Mouse (Mus musculus): ENCODE measurements around the gene Prr14. TPM values are rescaled to one million over a fixed set of nuclear protein-coding genes. Genes with fewer than 3 reads are reported as not detected.
"Not testable (repeated sequence)": the region's sequence is repeated elsewhere in the genome, so short reads cannot be mapped to it uniquely, and the experiment has no call there.

Gene Prr14
- 10 to 100 TPM; 44.3 to 48.3 TPM for total RNA-seq (2021)
- long read RNA-seq, experiment 1, transcript Prr14-201 (11 exons, 2,402 nt) = major isoform, 6 of 31 reads
- long read RNA-seq, experiment 1, partial matches to known transcripts = 14 of 31 reads
- long read RNA-seq, experiment 1, other reads (novel, unspliced or antisense) = 10 of 31 reads
- long read RNA-seq, experiment 2, partial matches to known transcripts = 2 of 8 reads
- long read RNA-seq, experiment 2, other reads (novel, unspliced or antisense) = 2 of 8 reads

DNA sequence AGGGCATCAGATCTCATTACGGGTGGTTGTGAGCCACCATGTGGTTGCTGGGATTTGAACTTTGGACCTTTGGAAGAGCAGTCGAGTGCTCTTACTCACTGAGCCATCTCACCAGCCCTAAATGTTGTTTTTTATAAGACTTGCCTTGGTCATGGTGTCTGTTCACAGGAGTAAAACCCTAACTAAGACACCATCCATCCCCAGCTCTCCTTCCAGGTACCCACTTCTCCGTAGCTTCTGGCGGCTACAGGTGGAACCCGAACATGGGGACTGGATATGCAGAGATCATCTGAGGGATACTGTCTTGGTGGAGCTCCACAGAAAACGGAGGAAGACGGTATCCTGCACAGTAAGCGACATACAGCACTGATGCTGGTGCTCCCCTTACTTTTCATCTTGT lies at the start of gene Prr14:
Prr14 (plus strand) TSS at position 301 of the 400 bp plus-strand sequence.
- not testable (repeated sequence) for DNase-seq

DNA sequence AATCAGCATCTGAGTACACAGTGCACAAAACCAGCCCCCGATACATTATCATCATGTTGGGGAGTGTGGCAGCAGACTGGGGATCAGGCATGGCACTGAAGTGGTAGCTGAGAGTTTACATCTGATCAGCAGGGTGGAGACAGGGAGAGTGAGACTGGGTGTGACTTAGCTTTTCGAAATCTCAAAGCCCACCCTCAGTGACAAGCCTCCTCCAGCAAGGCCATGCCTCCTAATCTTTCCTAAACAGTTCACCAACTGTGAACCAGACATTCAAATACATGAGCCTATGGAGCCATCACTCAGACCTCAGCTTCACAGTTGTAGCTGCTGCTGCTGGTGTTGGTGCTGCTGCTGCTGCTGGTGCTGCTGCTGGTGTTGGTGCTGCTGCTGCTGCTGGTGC lies 48.0 kb upstream of the Prr14 start:
- DNase-seq = no peak

DNA sequence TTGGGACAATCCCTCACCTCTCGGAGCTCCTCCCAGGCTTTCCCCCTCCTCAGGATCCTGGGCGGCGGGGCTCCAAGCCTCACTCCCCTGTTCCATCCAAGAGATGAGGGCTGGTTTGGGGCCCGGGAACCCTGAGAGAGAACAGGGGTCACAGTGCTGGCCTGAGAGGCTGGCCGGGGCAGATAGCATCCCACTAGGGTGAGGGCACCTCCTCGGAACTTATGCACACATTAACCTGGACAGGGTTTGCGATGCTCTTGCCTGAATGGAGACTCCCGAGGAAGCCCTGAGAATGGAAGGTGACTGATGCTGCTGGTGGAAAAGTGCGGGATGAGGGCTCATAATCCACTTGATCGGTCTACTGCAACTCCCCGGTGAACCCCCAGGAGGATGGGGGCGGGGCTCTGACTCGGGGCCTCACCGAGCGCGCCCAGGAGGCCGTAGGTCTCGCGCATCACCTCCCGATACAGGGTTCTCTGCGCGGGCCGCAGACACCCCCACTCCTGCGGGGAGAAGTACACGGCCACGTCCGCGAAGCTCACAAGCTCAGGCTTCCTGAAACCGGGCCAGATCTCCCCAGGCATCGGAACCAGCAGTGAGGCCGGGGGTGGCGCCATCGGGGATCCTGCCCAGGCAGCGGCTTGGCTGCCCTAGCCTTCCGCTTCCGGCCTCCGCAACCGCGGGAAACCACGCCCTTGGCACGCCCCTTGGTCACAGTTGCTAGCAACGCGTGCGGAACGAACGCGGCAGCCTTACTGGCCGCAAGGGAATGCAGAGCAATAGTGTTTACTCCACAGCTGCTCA lies 37.8 kb upstream of the Prr14 start, which contains the start of gene Zfp688:
Zfp688 (minus strand) TSS at position 681 of the 804 bp plus-strand sequence.
- DNase-seq = peak; percentile 98 to 99

DNA sequence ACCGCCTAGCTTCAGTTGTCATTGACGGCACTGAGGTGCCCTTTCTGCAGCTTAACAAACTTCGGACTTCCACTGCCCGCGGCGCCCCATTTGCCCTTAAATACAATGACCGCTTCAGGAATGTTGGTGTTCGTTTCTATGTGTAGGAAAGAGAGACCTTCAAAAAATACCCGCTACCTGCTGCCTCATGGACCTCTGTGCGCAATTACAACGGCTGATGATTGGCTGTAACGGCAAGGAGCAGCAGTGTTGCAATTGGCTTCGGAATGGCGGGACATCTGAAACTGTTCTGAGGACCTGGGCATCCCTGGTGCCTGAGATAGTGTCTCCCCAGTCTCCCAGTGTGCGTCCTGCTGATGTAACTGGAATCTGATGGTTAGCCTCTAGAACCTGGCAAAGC lies 37.2 kb upstream of the Prr14 start:
- DNase-seq = peak; percentile 49 to 59

DNA sequence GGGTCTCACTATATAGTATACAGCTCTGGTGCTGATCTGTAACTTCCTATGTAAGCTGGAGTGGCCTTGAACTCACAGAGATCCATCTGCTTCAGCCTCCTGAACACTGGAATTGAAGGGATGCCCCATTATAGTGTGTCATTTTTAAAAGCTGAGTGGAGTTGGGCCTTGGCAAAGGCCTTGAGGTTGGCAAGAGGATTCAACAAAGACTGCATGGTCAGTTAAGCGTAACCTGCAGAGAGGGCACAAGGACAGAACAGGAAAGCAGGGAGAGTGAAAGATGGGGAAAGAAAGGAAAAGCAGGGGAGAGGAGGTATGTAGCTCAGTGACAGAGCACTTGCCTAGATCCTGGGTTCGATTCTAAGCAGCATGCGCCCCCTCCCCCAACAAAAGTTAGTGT lies 34.1 kb upstream of the Prr14 start:
- no peak for DNase-seq

DNA sequence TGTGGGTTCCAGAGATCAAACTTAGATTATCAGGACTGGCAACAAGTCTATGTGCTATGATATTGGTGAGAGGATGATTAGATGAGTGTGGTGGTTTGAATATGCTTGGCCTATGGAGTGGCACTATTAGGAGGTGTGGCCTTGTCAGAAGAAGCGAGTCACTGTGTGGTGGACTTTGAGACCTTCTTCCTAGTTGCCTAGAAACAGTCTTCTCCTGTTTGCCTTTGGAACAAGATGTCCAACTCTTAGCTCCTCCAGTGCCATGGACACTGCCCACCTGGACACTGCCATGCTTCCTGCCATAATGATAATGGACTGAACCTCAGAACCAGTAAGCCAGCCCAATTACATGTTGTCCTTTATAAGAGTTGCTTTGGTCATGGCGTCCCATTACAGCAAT lies 33.5 kb upstream of the Prr14 start:
- no peak for DNase-seq

DNA sequence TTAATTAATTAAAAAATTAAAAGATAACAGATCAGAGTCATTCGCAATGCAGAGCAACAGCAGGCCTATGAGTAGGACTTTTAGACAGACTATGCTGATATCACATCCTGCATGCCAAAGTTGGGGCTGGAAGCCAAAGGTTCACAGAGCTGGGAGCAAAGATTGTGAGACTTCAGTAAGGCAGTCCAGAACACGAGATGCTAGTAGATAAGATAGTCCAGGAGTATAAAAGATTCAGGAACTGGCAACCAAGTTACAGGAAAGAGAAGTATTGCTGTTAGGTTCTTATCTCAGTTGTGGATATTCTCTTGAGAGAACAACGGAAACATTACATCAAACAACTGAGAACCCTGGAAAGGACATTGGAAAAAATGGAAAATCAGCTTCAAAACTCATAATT lies 33.1 kb upstream of the Prr14 start:
- DNase-seq = no peak

DNA sequence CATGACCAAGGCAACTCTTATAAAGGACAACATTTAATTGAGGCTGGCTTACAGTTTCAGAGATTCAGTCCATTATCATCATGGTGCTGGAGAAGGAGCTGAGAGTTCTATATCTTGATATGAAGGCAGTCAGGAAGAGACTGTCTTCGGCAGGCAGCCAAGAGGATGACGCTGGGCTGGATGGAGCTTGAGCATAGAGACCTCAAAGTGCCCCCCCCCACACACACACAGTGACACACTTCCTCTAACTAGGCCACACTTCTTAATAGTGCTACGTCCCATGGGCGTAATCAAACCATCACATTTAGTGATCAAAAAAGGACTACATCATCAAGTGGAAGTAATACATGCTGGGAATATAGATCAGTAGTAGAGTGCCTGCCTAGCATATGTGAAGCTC lies 24.2 kb upstream of the Prr14 start:
- DNase-seq = no peak

DNA sequence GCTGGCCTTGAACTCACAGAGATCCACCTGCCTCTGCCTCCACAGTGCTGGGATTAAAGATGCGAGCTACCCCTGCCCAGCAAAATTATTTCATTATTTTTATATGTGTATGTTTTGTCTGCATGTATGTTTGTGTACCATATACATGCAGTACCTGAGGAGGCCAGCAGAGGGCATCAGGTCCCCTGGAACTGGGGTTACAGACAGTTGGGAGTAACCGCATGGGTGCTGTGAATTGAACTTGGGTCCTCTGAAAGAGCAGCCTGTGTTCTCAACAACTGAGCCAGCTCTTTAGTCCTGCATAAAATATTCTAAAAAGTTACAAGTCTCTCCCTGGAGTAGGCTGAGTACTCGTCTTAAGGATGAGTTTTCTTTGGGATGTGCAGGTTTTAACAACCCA lies 21.7 kb upstream of the Prr14 start:
- no peak for DNase-seq

DNA sequence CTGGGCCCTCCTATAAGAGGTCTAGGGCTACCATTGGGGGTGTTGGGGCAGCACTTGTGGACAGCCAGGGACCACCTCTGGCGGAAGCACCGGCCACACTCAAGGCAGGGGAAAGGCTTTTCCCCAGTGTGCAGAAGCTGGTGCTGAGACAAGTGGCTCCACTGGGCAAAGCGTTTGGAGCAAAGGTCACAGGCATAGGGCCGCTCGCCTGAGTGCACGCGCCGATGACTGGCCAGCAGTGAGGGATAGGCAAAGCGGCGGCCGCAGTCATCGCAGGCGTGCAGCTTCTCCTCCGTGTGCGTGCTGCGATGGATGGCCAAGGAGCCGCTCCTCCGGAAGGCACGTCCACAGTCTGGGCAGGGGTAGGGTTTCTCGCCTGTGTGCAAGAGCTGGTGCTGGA lies 15.4 kb upstream of the Prr14 start:
- no peak for DNase-seq

DNA sequence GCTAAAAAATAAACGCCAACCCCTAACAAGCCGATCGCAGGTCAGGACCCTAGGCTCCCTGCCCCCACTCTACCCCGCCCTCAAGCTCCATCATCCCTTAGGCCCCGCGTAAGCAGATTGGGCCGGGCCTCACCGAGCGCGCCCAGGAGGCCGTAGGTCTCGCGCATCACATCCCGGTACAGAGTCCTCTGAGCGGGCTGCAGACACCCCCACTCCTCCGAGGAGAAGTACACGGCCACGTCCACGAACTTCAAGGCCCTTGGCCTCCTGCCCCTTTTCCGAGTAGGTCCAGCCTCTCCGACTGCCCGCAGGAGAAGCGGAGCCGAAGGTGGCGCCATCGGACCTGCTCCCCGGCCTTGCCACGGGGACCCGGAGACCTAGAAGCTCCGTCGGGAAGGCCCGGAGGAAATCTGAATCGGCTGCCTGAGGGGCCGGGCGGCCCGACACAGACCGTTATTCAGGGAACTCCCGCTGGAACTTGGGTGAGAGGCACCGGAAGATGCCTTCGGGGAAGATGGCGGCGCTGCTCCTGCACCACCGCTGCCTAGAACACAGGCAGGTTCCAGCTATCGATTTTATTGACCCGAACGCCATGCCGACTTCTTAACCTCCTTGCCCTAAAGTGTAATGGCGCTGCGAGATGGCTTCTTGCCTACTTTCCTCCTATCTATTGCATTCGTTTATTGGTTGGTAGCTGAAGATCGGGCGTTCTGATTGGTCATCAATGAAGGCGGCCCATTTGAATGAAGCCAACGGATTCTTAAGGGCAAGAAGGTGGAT lies 10.7 kb upstream of the Prr14 start, which contains the start of gene Zfp689:
Zfp689 (minus strand) TSS at position 638 of the 780 bp plus-strand sequence.
- DNase-seq = peak; percentile 90

DNA sequence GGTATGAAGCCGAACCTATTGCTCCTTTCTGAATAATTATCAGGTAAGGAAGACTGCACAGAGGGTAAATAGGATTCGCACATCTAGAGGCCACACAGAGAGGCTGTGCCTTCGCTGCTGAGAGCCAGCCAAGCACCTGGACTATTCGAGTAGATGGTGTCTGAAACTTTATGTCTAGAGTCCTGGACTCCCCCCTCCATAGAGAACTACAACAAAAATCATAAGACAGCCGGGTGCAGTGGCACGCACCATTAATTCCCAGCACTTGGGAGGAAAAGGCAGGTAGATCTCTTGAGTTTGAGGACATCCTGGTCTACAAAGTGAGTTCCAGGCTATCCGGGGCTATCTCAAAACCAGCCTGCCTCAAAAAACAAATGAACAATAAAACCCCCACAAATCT lies 9.4 kb upstream of the Prr14 start:
- no peak for DNase-seq

DNA sequence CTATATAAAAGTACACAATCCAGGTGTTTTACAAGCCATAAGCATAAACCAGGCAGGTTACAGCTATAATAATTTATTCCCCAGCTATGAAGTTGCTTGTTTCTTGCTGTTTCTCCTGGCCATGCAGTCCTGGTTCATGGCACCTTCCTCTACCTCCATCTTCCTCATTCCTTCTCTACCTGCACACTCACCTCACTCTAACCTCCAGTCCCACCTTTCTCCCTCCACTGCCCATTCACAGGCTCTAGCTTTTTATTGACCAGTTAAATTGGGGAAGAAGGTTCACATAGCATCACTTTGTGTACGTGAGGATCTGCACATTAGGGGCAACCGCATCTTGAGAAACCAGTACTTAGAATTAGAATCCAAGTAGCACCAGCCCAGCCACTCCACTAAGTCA lies 6.4 kb upstream of the Prr14 start:
- no peak for DNase-seq

DNA sequence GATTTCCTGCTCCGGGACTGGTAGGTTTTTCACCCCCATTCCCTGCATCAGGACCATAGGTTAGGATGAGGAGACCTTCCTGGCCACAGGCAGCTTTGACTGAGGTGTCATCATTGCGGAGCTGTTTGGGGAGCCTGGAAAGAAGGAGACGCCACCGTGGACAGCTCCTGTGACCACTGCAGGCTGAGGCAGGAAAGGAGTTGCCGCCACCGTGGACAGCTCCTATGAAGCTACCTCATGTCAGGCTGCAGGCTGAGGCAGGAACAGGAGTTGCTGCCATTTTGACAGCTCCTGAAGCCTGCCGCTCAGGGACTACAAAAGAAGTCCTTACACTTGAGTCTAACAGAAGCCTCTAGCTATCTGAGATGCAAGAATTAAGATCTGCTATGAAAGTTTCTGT lies 4.5 kb upstream of the Prr14 start:
- no peak for DNase-seq

DNA sequence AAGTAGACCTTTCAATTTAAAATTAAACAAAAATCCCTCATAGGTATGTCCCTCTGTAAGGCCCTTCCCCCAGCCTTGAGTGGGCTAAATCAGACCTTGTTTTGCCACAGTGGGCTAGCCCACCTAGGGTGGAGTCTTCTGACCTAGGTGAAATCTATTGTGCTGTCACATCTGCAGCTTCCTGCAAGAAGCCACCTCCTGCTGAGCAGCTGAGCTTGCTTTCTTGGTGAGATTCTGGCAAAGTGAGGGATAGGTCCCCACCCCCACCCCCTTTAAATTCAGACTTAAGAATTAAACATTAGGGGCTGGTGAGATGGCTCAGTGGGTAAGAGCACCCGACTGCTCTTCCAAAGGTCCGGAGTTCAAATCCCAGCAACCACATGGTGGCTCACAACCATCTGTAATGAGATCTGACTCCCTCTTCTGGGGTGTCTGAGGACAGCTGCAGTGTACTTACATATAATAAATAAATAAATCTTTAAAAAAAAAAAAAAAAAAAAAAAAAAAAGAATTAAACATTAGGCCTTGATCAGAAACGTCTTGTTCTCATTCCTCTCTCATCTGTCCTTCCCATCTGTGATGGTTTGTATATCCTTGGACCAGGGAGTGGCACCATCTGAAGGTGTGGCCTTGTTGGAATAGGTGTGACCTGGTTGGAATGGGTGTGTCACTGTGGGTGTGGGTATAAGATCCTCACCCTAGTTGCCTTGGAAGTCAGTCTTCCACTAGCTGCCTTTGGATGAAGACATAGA lies 864 bp upstream of the Prr14 start:
- DNase-seq = not testable (repeated sequence)

DNA sequence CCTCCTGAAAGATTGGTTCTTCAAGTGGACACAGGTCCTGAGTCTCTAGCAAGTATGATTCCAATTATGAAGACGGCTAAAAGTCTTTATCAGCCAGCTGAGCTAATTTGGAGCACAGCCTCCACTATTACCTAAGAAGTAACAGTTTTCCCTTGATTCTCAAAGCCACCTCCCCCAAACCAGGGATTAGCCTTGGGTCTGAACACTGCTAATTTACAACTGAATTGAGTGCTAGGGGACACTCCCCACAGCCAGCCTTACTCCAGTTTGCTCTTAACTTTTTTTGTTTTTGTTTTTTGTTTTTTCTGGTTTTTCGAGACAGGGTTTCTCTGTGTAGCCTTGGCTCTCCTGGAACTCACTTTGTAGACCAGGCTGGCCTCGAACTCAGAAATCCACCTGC lies 5.8 kb downstream of the Prr14 start:
- no peak for DNase-seq

DNA sequence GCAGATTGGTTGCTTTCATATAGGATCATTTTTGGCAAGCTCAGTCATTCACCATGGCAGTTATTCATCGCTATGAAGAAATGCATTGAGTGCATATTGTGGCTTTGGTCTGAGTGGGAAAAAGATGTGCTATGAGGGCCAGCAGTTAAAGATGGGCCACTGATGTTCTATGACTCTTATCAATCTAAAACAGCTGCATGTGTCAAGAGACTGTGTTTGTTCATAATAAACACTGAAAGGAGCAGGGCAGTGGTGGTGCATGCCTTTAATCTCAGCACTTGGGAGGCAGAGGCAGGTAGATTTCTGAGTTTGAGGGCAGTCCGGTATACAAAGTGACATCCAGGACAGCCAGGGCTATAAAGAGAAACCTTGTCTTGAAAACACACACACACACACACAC lies 6.3 kb downstream of the Prr14 start:
- not testable (repeated sequence) for DNase-seq

DNA sequence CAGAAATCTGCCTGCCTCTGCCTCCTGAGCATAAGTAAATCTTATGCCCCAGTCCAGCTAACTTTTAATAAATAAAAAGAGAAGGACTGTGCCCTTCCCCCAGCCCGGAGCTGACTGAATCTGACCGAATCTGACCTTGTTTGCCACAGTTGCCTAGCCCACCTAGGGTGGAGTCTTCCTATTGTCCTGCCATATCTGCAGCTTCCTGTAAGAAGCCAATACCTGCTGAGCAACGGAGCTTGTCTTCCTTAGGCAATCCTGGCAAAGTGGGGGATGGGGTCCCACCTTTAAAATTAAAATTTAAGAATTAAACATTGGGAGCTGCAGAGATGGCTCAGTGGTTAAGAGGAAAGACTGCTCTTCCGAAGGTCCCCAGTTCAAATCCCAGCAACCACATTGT lies 7.2 kb downstream of the Prr14 start:
- no peak for DNase-seq

DNA sequence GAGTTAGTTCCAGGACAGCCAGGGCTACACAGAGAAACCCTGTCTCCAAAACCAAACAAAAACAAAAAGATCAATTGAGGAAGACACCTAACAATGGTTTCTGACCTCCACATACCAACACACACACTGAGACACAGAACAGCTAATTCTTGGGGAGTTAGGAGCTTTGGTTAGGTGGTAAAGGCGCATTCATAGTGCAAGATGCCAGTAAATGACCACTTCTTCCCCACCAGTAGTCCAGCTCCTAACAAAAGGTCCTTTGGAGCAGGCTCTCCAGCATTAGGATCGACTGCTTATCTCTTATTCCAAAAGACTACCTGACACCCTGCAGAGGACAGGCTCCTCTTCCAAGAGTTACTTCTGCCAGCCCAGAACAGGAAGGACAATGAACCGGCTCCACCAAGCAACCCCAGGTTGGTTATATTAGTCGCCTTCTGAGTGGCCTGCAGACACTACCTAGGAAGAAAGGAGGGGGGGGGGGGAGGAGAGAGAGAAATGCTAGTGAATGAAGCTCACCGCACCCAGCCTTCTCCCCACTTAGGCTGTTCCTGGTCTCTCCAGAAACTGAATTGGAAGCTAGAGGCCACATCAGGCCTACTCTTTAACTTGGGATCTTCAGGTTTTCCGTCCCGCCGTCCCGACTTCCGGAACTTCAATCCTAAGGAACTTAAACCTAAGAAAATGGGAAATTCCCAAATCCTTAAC lies 10.8 kb downstream of the Prr14 start:
- peak in 1 of 2 experiments; percentile 37 for DNase-seq

DNA sequence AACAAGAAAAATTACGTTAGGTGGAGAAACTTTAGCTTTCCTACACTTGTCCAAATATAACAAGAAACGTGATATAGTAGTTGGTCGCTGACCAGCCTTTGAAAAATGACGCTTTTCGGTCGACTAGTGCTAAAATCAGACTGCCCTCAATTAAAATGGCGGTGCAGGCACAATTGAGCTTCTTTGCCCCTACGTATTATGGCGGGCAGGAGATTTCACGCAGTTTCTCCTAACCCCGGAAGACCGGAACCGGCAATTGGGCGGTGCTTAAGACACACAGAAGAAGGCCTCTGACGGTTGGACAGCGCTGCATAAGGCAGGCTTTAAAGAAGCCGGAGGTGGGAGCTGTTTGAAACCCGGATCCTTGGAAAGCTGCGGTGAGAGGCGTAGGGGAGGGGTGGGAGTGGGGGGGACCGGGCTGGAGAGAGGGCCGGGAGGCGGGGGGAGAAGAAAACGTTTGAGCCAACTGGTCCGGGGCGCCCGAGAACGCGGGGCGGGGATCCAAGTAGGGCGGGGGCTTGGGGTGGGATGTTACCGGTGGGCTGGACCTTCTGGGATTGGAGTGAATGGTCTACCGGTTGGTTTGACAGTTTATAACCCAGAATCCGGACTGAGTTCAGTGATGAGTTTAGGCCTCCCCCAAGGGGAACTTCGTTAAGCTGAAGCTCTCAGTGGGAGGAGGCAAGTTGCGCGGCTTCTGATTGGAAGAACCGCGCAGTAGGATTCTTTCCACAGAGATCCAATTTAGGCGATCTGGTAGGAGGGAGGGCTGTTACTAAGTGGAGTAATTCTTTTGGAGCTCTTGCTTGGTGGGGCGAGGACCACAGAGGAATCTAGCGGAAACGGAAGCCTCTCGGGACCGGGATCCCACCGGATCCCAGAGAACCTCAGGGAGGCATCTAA lies 11.6 kb downstream of the Prr14 start:
- peak; percentile 92 for DNase-seq
